Mouse (Mus musculus): Measurements from ENCODE around the gene Abl2.
"Not testable (repeated sequence)": the region's sequence is repeated elsewhere in the genome, so short reads cannot be mapped to it uniquely, and the experiment has no call there.

The Abl2 gene

DNA sequence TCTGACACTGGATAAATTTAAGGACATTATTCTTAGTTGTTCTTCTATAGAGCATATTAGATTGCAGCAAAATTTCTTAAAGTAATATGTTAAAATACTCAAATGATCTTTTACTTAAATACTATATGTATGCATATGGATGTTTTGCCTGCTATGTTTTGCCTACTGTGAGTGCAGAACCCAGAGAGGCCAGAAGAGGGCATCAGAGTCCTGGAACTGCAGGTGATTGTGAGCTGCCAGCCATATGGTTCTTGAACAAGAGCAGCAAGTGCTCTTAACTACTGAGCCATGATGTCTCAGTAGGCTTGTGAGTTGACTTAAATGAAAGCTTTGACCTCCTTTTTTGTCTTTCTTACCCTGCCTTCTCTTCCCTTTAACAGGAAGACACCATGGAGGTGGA lies 72.4 kb downstream of the Abl2 start:
- DNase-seq (ENCODE audit: low spot score in 2 of 2), result no peak

DNA sequence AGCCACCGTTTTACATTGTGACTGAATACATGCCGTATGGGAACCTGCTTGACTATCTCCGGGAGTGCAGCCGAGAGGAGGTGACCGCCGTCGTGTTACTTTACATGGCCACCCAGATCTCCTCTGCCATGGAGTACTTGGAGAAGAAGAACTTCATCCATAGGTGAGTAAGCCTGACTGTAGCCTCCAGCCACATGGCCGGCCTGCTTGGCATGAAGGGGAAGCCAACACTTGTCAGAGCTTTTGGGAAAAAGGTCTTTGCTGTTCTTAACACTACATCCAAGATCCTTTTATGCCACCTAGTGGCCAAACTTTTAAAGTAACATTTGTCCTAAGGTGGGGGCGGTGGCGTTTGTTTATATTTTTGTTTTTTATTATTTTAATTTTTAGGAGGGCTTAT lies 74.5 kb downstream of the Abl2 start:
- DNase-seq (ENCODE audit: low spot score in 2 of 2), result no peak

DNA sequence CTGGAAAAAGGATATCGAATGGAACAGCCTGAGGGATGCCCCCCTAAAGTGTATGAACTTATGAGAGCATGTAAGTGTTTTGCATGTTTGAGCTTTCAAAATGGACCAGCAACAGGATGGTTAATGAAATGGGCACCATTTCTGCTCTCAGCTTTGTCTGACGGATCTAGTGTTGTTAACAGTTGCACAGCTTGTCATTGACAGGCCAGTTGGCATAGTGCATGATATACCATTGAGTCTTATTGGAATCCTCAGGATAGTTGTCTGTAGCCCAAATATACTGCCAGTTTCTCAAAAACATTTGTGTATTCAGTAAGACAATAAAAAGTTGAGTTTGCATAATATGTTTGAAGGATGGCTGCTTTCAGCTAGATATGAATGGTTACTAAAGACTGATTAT lies 76.6 kb downstream of the Abl2 start:
- no peak for DNase-seq (ENCODE audit: low spot score in 2 of 2)

DNA sequence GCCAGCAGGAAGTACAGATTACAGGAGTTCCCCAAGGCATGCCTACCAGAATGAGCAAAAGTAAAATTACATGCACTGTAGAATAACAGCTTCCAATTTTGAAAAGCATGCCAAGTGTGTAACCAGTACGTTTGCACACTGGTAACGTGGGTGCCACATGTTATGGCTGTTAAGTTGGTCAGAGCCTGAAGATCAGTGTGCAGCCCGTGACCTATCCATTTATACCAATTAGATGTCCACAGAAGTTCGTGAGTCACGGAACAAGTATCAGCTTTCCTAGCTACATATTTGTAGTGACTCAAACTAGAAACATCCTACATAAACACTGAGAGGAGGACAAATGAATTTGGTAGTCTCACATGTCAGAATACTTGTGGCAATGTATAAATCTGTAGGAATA lies 80.9 kb downstream of the Abl2 start:
- DNase-seq (ENCODE audit: low spot score in 2 of 2), result no peak

DNA sequence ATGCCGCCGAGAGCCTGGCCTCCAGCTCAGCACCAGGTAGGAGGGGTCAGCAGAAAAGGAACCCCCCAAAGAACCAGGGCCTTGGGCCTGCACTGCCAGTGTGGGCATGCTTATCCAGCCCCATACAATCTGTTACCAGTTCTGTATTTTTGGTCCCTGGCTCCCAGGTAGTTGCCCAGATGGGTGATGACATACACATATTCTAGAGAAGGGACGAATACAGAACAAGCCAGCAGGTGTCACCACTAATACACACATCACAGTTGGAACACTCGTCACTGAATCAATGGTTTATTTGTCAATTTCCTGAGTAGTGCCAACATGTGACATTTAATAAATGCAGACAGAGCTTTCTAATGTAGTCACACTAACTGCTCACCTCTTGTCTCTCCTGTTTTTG lies 82.0 kb downstream of the Abl2 start:
- no peak for DNase-seq (ENCODE audit: low spot score in 2 of 2)

DNA sequence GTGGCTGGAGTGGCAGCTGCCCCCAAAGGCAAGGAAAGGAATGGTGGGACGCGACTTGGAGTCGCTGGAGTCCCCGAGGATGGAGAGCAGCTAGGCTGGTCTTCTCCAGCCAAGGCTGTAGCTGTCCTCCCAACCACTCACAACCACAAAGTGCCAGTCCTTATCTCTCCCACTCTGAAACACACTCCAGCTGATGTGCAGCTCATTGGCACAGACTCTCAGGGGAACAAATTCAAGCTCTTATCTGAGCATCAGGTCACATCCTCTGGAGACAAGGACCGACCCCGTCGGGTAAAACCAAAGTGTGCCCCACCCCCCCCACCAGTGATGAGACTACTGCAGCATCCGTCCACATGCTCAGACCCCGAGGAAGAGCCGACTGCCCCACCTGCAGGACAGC lies 83.2 kb downstream of the Abl2 start:
- no peak for DNase-seq (ENCODE audit: low spot score in 2 of 2)

DNA sequence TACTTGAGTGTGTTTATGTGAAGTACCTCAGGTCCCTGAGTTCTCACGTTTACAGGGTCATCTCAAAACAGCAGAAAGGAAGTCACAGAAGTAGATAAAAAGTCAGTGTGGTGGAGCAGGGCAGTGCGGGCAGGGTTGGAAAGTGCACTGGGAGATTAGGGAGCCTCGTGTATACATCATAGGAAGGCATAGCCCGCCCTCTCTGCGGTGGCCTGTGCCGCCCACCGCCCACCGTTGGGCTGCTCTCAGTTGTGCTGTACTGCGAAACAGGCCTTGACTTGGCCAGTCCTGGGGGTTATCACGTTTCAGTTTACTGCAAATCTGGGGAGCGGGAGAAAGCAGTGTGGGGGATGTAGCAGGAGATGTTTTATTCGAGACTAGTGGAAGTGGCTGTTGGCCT lies 84.2 kb downstream of the Abl2 start:
- no peak for DNase-seq (ENCODE audit: low spot score in 2 of 2)

DNA sequence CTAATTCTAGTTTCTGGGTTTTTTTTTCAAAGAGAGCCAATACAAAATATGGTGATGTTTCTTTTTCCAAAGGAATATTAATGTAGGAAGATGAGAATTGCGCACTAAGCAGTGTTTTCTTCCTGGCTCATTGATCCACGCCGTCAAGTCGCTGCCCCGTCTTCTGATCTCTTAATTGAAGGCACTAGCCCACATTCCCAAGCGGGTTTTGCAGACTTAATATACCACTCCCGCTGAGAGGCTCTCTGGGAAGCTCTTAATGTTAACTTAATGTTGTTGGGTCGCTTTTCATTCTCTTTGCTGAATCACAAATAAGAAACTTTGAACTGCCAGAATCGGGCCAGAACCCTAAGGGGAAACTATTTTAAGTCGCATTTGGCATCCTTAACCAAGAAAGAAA lies 85.5 kb downstream of the Abl2 start:
- DNase-seq (ENCODE audit: low spot score in 2 of 2), result no peak

DNA sequence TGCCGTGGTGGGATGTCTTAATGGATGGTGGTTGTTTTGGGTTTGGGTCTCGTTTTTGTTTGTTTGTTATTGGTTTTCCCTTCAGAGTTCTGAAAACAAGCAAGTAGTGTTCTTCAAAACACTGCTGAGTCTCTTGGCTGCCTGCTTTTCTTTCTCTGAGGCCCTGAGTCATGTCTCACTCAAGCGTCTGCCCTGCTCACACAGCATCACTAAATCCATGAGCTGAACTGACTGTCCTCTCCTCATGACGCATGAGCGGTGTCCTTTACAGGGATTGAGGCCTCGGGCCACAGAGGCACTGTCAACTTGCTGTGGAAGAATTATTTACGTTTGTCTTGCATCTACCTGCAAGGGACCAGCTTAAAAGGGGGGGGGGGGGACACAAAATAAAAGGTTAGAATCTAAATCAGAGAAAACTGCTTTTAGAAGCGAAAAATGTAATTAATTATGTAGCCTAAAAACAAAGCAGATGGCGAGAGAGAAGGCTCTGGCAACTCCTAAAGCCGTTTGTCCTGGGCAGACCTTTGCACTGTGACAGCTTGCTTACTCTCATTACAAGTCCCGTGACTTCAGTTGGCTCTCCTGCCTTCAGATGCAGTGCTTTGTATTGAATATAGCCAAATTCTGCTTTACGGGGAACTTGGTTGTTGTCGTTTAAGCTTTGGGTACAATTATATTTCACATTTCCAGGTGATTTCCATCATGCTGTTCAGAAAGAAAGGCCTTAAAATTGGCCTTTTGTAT lies 86.4 kb downstream of the Abl2 start:
- DNase-seq (ENCODE audit: low spot score in 2 of 2), result no peak

DNA sequence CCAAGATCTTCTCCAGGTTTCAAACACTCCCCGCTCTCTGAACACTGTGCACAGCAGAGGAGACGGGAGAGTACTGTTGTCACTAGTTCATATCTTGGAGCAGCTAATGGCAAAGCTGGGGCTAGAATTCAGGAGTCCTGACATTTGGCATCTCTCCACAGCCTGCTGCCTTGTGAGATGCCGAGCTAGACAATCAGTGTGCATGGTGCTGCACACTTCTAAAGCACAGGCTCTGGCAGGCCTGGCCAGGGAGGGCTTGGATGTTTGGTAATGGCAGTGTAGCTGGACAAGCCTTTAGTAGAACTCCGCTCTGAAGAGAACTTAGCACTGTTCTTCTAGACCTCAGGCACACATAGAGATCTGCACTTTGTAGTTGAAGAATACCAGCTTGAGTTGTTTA lies 87.4 kb downstream of the Abl2 start:
- DNase-seq (ENCODE audit: low spot score in 2 of 2), result no peak

DNA sequence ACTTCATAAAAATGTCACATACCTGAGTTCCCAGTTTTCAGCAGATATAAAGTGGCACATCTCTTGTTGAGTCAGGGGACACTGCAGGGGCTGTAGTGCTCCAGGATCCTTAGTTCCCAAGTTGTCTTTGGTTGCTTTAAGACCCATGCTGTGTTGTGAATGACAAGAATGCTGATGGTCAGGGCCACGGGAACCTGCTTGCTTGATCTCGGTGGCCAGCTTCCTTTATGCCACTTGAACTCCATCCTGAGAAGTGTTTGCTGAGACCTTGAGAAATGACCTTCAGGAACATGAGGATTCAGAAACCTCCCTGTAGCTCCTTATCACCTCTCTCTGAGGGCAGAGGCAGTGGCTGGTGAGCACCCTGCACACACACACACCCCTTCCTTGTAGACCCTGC lies 90.1 kb downstream of the Abl2 start:
- no peak for DNase-seq (ENCODE audit: low spot score in 2 of 2)

DNA sequence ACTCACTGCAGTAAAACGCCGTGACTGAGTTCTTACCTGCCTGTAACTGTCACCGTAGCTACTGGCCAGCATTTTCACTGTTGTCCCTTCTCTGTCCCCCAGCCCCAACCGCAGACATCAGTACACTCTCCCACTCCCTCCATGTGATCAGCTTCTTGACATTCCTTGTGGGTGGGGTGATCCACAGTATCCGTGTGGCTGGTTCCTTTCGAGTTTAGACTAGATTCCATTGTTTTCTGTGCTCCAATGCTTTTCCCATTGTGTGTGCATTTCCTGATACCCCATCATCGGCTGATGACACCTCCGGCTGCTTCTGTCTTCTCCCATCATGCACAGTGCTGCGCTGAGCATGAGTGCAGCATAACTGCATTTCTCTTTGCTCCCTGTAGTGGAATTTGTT lies 92.0 kb downstream of the Abl2 start:
- DNase-seq (ENCODE audit: low spot score in 2 of 2), result no peak

DNA sequence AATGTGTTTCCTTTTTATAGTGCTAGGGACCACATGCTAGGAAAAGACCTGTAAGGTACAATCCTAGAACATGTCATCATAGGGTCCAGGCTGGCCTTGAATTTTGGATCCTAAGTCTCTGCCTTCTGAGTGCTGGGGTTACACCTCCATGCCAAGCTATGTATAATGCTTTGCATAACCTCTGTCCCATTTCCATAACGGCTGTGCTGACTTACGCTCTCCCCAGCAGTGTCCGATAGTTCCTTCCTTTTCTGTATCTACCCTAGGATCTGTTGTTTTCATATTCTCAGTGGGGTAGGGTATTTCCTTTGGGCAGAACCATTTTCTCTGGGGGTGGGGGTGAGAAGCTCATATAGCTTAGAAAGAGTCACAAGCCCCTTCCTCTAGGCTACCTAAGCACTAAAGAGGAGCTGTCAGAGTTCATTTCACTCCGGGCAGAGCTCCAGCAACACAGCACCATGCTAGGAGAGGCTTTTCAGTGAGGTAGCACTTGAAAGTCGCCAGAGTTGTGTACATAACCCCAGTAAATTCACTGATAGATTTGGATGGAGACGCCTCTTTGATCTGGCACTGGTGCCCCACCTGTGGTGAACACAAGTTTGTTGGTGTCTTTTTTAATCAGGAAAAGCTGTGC lies 93.7 kb downstream of the Abl2 start:
- no peak for DNase-seq (ENCODE audit: low spot score in 2 of 2)

DNA sequence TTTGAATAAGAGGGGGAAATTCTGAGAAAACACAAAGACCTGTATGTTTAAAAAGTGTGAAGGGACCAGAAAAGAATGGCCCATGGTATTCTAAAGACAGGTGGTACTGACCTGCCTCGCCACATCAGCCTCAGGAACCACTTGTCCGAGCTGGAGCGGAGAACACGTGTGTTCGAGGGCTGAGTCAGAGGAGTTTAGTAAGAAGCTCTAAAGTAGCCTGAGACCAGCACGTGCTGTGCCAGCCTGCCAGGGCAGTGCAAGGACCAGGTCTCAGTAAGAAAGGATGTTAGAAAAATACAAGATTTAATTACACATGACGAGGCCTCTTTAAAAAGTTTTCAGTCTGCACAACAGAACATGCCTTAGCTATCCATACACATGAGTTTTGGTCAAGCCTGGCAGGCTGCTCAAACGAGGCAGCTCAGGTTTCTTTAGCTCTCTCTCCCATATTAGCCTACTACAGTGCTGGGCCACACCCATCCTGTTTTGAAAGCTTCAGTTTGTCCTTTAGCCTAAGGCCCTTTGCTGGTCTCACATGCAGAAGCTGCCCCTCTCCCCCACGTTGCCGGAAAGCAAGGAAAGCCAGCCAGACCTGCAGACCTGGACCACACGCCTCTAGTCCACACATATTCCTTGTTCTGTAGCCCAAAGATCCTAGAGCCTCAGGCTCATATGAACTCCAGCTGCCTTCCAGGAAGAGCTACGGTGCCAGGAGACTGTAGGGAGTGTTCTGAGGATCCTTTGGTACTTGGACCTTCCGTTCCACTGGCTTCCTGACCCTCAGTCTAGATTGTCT lies 96.3 kb downstream of the Abl2 start:
- no peak for DNase-seq (ENCODE audit: low spot score in 2 of 2)

DNA sequence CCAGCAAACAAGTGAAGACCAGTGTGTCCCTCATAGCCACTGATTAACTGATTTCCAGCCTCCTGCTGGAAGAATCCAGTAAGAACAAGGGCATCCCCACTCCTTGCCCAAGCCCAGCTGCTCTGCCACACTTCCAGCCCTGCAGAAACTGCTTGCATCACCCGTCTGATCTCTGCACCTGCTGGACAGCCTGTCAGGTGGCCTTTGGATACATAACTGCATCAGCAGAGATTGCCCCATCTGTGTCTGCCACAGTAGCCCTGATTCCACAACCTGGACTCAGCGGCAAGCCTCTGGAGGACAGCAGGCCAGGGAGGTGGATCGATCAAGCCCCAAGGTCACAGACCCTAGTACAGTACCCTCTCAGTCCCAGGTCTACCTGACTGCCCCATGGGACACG lies 98.9 kb downstream of the Abl2 start:
- no peak for DNase-seq (ENCODE audit: low spot score in 2 of 2)

DNA sequence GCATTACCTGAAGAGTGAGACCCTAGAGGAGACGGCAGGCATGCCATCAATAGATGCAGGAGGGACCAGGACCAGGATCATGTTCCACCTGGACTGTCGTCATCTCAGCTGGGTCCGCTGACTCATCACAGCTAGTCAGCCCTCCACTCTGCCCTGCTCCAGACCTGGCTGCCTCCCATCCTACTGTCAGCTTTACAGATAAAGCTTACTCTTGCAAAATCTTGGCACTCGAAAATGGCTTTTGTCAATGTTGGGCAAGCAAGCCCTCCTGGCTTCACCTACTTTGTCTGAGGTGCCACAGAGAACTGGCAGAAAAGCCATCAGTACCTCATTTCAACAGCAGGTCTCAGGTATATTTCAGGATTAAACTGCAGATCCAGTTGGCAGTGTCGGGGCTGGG lies 100.1 kb downstream of the Abl2 start:
- DNase-seq (ENCODE audit: low spot score in 2 of 2), result no peak

DNA sequence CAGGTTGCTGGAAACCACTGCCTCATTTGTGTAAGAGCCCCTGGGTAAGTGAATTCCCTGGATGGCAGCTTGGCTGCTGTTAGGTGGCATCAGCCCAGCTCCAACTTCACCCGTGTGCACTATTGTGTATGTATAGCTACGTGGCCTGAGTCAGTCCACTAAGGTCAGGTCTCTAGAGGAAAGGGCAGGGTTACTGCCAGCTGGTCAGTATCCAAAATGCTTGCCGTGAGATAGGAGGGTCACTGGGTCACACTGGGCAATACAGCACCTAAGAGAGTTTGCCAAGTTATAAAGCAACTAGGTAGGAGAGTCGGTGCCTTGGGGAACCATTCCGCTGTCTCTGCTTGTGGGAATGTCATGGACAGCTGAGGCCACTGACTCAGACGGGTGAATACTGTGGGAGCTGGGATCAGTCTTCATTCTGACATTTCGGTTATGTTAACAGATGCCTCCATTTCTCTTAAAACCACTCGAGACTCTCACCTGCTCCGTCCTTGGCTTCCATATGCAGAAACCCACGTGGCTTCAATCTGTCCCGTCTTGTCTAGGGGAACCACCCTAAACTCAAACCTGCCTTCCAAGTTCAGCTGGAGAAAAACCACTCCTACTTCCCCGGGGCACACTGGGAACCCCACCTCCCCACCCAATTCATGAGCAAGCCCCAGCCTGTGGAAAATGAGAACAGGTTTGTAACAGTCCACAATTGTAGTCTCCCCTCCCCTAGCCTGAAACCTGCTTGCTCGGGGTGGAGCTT lies 101.5 kb downstream of the Abl2 start:
- DNase-seq (ENCODE audit: low spot score in 2 of 2), result no peak

DNA sequence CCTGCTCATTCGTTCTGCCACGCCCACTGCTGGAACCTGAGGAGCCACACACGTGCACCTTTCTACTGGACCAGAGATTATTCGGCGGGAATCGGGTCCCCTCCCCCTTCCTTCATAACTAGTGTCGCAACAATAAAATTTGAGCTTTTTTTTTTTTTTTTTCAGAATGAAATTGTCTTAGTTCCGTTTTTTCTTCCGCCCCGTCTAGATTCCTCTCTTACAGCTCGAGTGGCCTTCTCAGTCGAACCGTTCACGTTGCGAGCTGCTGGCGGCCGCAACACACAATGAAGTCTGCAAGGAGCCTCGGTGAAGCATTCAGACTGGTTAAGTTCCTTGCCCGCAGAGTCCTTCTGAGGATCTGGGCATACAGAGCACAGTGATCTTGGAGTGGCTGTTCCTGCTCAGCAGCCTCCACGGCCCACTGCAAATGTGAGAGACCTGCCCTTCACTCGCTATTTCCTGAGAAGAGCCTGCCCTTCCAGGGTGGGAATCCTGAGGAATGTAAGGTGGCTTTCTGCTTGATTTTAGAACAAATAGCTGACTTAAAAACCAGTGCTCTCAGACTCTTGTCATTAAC lies 102.2 kb downstream of the Abl2 start:
- DNase-seq (ENCODE audit: low spot score in 2 of 2), result not testable (repeated sequence)

DNA sequence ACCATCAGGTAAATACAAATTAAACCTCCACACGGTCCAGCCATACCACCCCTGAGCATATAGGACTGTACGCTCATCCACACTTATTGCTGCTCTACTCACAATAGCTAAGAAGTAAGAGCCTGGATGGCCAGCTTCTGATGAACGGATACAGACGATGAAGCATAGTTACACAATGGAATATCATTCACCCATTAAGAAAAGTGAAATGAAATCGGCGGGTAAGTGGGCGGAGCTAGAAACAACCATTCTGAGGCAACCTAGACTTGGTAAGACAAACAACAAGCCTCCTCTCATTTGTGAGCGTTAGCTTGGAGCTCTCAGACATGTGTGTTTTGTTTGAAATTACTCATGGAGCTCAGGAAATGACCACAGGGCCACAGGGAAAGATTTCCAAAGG lies 107.2 kb downstream of the Abl2 start:
- no peak for DNase-seq (ENCODE audit: low spot score in 2 of 2)

DNA sequence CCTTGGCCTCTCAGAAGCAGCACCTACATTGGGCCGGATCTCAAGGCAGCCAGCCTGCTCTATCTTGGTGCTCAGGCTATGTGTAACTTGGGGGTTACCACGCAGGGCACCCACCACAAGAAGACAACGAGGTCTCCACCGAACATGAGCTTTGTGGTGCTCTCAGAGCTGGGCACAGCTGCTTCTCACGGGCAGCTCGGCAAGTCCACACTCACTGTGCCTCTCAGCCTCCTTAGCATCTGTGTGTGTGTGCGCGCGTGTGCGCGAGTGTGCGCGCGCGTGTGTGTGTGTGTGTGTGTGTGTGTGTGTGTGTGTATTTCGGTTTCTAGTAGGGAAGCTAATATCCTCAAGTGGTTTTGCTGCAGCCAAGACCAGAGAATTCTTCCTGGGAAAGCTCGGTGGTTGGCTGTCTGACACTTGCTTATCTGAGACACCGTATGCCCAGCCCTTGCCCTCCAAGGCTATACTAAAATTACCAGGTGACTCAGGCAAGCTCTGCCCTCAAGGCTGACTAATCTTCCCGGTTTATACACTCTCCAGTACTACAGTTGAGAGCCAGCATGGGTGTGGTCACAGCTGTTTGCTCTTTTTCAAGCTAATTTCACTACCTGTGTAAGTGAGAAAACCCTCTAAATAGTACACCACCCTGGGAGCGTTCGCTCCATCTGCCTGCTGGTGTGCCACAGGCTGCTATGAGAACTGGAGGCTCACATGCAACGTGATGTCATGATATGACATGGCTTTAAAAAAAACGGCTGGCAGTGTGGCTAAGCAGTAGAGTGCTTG lies 108.7 kb downstream of the Abl2 start:
- DNase-seq (ENCODE audit: low spot score in 2 of 2), result no peak

DNA sequence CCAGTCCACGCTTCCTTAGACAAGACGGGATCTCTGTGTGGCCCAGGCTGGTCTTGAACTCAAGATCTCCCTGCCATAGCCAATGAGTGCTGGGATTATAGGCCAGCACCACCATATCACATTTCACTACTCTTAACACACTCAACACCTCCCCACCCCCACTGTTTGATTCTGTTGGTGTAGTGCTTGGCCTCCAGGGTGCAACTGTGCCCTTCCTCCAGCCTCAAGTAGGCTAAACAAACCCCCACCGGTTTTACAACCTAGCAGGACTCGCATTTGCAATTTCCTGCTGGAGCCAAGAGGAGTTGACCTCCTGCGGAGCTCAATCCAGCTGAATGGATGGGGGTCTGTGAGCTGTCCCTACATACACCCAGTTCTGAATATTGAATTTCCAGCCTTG lies 110.0 kb downstream of the Abl2 start:
- DNase-seq (ENCODE audit: low spot score in 2 of 2), result no peak
